Mouse (Mus musculus) liver, embryonic 11.5 days (tissue): ENCODE data around the gene Gpr19. TPM values are rescaled to one million over a fixed set of nuclear protein-coding genes. Genes with fewer than 3 reads are reported as not detected.

Source experiments
- ATAC-seq: fragments of 200-750 bp; cut with Nextera tagmentation; replicated peaks from 2 replicates; pipeline ENCODE4 v1.8.0; 2017; ENCODE audit warnings: moderate number of reproducible peaks, mild to moderate bottlenecking, moderate TSS enrichment, moderate library complexity; ENCODE audit not compliant: low FRiP score
- DNase-seq: peaks from one replicate; pipeline ENCODE4 v3.0.0-alpha.2; 2017; ENCODE audit warnings: low spot score
- H3K27ac ChIP-seq: fragments of 300-500 bp; sonication (generic); 2 replicates; pipeline ENCODE4 v1.5.1; 2014; ENCODE audit warnings: mild to moderate bottlenecking, low read depth, low read length, control low read depth
- H3K27me3 ChIP-seq: fragments of 300-500 bp; sonication (generic); replicated peaks from 2 replicates; pipeline ENCODE4 v1.6.1; 2014; ENCODE audit warnings: low read length, mixed read lengths; ENCODE audit not compliant: control insufficient read depth, insufficient read depth
- H3K36me3 ChIP-seq: fragments of 300-500 bp; sonication (generic); 2 replicates; pipeline ENCODE4 v1.6.1; 2014; ENCODE audit warnings: mild to moderate bottlenecking, low read length, moderate library complexity, mixed read lengths; ENCODE audit not compliant: control insufficient read depth, insufficient read depth
- H3K4me1 ChIP-seq: fragments of 300-500 bp; sonication (generic); replicated peaks from 2 replicates; pipeline ENCODE4 v1.6.1; 2014; ENCODE audit warnings: low read length, mixed read lengths; ENCODE audit not compliant: control insufficient read depth, insufficient read depth
- H3K4me2 ChIP-seq: fragments of 300-500 bp; sonication (generic); 2 replicates; pipeline ENCODE4 v1.6.1; 2014; ENCODE audit warnings: mild to moderate bottlenecking, control low read depth, moderate library complexity
- H3K4me3 ChIP-seq: fragments of 300-500 bp; sonication (generic); 2 replicates; pipeline ENCODE4 v1.5.1; 2014; ENCODE audit warnings: low read depth, low read length, control low read depth
- H3K9ac ChIP-seq: fragments of 300-500 bp; sonication (generic); 2 replicates; pipeline ENCODE4 v1.6.1; 2014; ENCODE audit warnings: low read depth, low read length, control low read depth
- H3K9me3 ChIP-seq: fragments of 300-500 bp; sonication (generic); 2 replicates; pipeline ENCODE4 v1.6.1; 2016; ENCODE audit warnings: low read length, inconsistent platforms, mixed read lengths; ENCODE audit not compliant: control insufficient read depth
- WGBS: fragments of 180-500 bp; shearing (Covaris S2); extraction: QIAGEN DNeasy Blood & Tissue Kit; methylation state at CpG from one replicate; pipeline ENCODE4 v1.1.7; 2014; 5-methylcytosine and 5-hydroxymethylcytosine counted together
- polyA plus RNA-seq: library from polyadenylated mRNA; unstranded; fragments of >200 nt; fragmentation: Nextera tagmentation; extraction: Ambion mirVana; gene quantifications from 2 replicates; pipeline ENCODE4 v1.2.1, GENCODE M21; 2014

Gene Gpr19
- polyA plus RNA-seq, 1 experiment from 2014 or later: 9.1 TPM

DNA sequence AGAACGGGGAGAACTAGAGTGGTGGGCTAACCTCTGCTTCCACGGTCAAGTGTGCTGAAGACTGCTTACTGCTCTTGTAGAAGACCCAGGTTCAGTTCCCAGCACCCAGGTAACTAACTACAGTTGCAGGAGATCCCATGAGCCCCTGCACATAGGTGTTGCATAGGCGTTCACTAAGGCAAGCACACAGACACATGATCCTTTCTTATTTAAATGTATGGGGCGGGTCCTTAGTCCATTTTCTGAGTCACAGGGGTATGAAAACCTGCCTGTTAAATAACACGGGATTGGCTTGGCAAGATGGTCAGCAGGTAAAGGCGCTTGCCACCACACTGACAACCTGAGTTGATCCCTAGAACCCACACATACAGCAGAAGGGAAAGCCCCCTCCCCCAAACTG, 39.4 kb downstream of the Gpr19 start:
- no peak overlapping the region for H3K4me2 ChIP-seq
- H3K36me3 ChIP-seq: no peaks in the 10 kb centered on the region
- no peaks in the 10 kb centered on the region; the same call in 1 of the 2 replicates for H3K4me1 ChIP-seq
- H3K4me3 ChIP-seq: no peak overlapping the region
- ATAC-seq: no peak
- H3K9ac ChIP-seq: no peak overlapping the region
- WGBS: 87% methylated on average over 6 of the region's 6 CpGs
- no peak for DNase-seq
- no peaks in the 10 kb centered on the region for H3K9me3 ChIP-seq
- H3K27ac ChIP-seq: no peak overlapping the region
- H3K27me3 ChIP-seq: no peaks in the 10 kb centered on the region

DNA sequence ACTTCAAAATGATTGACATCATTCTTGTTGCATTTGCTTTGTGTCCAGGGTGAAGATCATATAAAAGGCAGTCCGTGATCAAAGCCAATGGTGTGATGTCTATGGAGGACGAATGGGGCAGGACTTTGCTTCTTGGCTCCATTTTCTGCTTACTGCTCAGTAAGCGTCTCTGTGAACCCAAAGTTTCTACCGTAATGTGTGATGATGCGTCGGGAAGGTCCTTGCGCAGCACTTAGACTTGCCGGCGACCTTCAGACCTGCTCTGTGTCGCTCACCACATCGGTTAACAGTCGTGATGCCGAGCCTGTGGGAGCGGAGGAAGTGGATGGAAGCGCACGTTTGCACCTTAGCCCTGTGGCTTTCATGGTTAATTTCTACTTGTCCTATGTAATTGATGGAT, 42.5 kb downstream of the Gpr19 start:
- Histone ChIP-seq H3K9me3 (no peaks in the 10 kb centered on the region), H3K4me2 (no peak overlapping the region), H3K4me1 (no peaks in the 10 kb centered on the region; the same call in 1 of the 2 replicates), H3K27ac (no peak overlapping the region), H3K4me3 (no peak overlapping the region), H3K27me3 (no peaks in the 10 kb centered on the region), H3K36me3 (no peaks in the 10 kb centered on the region), H3K9ac (no peak overlapping the region)
- ATAC-seq: no peak
- DNase-seq: no peak
- 83% methylated on average over 16 of the region's 16 CpGs for WGBS

DNA sequence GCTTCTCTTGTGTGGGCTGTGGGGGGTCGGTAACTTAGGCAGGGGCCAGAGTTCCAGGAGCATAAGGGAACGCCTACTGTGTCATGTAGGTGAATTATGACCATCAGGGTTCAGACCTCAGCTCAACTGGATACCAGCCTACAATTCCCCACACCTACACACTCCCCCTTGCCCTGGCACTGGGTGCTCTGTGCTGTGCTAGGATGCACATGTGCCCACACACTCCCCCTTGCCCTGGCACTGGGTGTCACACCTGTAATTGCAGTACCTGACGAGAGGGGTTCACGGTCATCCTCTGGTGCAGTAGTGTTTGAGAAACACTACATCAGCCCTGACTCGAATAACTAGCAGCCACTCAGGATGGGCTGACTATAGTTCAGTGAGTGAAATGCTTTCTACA, 43.6 kb downstream of the Gpr19 start:
- Histone ChIP-seq H3K4me3 (no peak overlapping the region), H3K36me3 (no peaks in the 10 kb centered on the region), H3K9ac (no peak overlapping the region), H3K27ac (no peak overlapping the region), H3K9me3 (no peaks in the 10 kb centered on the region), H3K4me1 (no peaks in the 10 kb centered on the region; the same call in 1 of the 2 replicates), H3K27me3 (no peaks in the 10 kb centered on the region), H3K4me2 (no peak overlapping the region)
- ATAC-seq (no peak), DNase-seq (no peak)
- WGBS: 82% methylated on average over 5 of the region's 5 CpGs

- H3K4me2 ChIP-seq: no peak overlapping the region
- H3K27me3 ChIP-seq: no peaks in the 10 kb centered on the region
- ATAC-seq (no peak), DNase-seq (no peak)
- H3K4me1 ChIP-seq: no peaks in the 10 kb centered on the region
- no peak overlapping the region for H3K4me3 ChIP-seq
- no peaks in the 10 kb centered on the region for H3K36me3 ChIP-seq
- H3K27ac ChIP-seq: no peak overlapping the region
- no peaks in the 10 kb centered on the region for H3K9me3 ChIP-seq
- 81% methylated on average over 3 of the region's 3 CpGs for WGBS
- H3K9ac ChIP-seq: no peak overlapping the region
Observed at GRCm38 (mm10) chr6:134849985-134850384, 48.4 kb downstream of the Gpr19 start.

GRCm38 (mm10) chr6:134849461-134849860, 48.9 kb downstream of the Gpr19 start:
- Histone ChIP-seq H3K9ac (no peak overlapping the region), H3K4me3 (no peak overlapping the region), H3K36me3 (no peaks in the 10 kb centered on the region), H3K27ac (no peak overlapping the region), H3K4me2 (no peak overlapping the region), H3K9me3 (no peaks in the 10 kb centered on the region), H3K4me1 (no peaks in the 10 kb centered on the region), H3K27me3 (no peaks in the 10 kb centered on the region)
- 70% methylated on average over 2 of the region's 2 CpGs for WGBS
- DNase-seq (no peak), ATAC-seq (no peak)

- DNase-seq (no peak), ATAC-seq (no peak)
- no peak overlapping the region for H3K27ac ChIP-seq
- no peaks in the 10 kb centered on the region for H3K36me3 ChIP-seq
- H3K9ac ChIP-seq: no peak overlapping the region
- no peaks in the 10 kb centered on the region for H3K4me1 ChIP-seq
- H3K4me3 ChIP-seq: no peak overlapping the region
- no peaks in the 10 kb centered on the region for H3K27me3 ChIP-seq
- H3K4me2 ChIP-seq: no peak overlapping the region
- 83% methylated on average over 5 of the region's 5 CpGs for WGBS
- H3K9me3 ChIP-seq: no peaks in the 10 kb centered on the region
Observed at GRCm38 (mm10) chr6:134848197-134848890, 50.0 kb downstream of the Gpr19 start.

GRCm38 (mm10) chr6:134847550-134847949, 50.8 kb downstream of the Gpr19 start:
- DNase-seq (no peak), ATAC-seq (no peak)
- H3K9ac ChIP-seq: no peak overlapping the region
- H3K4me3 ChIP-seq: no peak overlapping the region
- no peaks in the 10 kb centered on the region for H3K27me3 ChIP-seq
- H3K36me3 ChIP-seq: no peaks in the 10 kb centered on the region
- no peaks in the 10 kb centered on the region for H3K4me1 ChIP-seq
- H3K27ac ChIP-seq: no peak overlapping the region
- 90% methylated on average over 4 of the region's 4 CpGs for WGBS
- H3K4me2 ChIP-seq: no peak overlapping the region
- H3K9me3 ChIP-seq: no peaks in the 10 kb centered on the region

GRCm38 (mm10) chr6:134846308-134846707, 52.1 kb downstream of the Gpr19 start:
- ATAC-seq: no peak
- no peaks in the 10 kb centered on the region for H3K36me3 ChIP-seq
- no peak overlapping the region for H3K9ac ChIP-seq
- H3K4me3 ChIP-seq: no peak overlapping the region
- H3K27me3 ChIP-seq: no peaks in the 10 kb centered on the region
- no peak overlapping the region for H3K4me2 ChIP-seq
- H3K27ac ChIP-seq: no peak overlapping the region
- DNase-seq: no peak
- WGBS: 82% methylated on average over 6 of the region's 6 CpGs
- H3K9me3 ChIP-seq: no peaks in the 10 kb centered on the region
- H3K4me1 ChIP-seq: no peaks in the 10 kb centered on the region

- Histone ChIP-seq H3K4me2 (no peak overlapping the region), H3K4me3 (no peak overlapping the region), H3K4me1 (no peaks in the 10 kb centered on the region), H3K9me3 (no peaks in the 10 kb centered on the region), H3K36me3 (no peaks in the 10 kb centered on the region), H3K27me3 (no peaks in the 10 kb centered on the region), H3K9ac (no peak overlapping the region), H3K27ac (no peak overlapping the region)
- no peak for DNase-seq
- WGBS: 71% methylated on average over 4 of the region's 4 CpGs
- ATAC-seq: no peak
Observed at GRCm38 (mm10) chr6:134845726-134846125, 52.7 kb downstream of the Gpr19 start.
